Mouse (Mus musculus) cerebellum, adult (tissue): ENCODE measurements around the gene Wfdc21.

Experiments used
- ATAC-seq: cut with Nextera tagmentation; 2 replicates; pipeline ENCODE4 v1.9.2; 2017; ENCODE audit warnings: mild to moderate bottlenecking, moderate library complexity, mixed read lengths; ENCODE audit not compliant: insufficient number of reproducible peaks, low FRiP score, low TSS enrichment

The Wfdc21 gene

GRCm38 (mm10) chr11:83746681-83747080, at the start of gene Wfdc21:
TSS of gene Wfdc21 (plus strand) at chr11:83746940.
- no peak for ATAC-seq

- ATAC-seq: no peak
Measured at GRCm38 (mm10) chr11:83703705-83704104, 43.0 kb upstream of the Wfdc21 start, which contains the start of gene Wfdc17. TSS of gene Wfdc17 (plus strand) at chr11:83703991.

GRCm38 (mm10) chr11:83708715-83709114, 38.0 kb upstream of the Wfdc21 start, which contains the start of gene Wfdc18:
TSS of gene Wfdc18 (plus strand) at chr11:83709015.
- ATAC-seq: no peak

- no peak for ATAC-seq
Measured at GRCm38 (mm10) chr11:83709683-83710082, 37.1 kb upstream of the Wfdc21 start.

GRCm38 (mm10) chr11:83712671-83713070, 34.1 kb upstream of the Wfdc21 start:
- no peak for ATAC-seq

GRCm38 (mm10) chr11:83713925-83714324, 32.8 kb upstream of the Wfdc21 start:
- no peak for ATAC-seq

- ATAC-seq: no peak
Measured at GRCm38 (mm10) chr11:83717042-83717665, 29.6 kb upstream of the Wfdc21 start.

- ATAC-seq: no peak
Measured at GRCm38 (mm10) chr11:83720766-83721165, 26.0 kb upstream of the Wfdc21 start.

GRCm38 (mm10) chr11:83728757-83729432, 17.8 kb upstream of the Wfdc21 start:
- no peak for ATAC-seq

- no peak for ATAC-seq
Measured at GRCm38 (mm10) chr11:83731116-83731515, 15.6 kb upstream of the Wfdc21 start.

- ATAC-seq: no peak
Measured at GRCm38 (mm10) chr11:83733071-83733640, 13.6 kb upstream of the Wfdc21 start.

GRCm38 (mm10) chr11:83734215-83734614, 12.5 kb upstream of the Wfdc21 start:
- ATAC-seq: no peak

- no peak for ATAC-seq
Measured at GRCm38 (mm10) chr11:83735881-83736280, 10.9 kb upstream of the Wfdc21 start.

GRCm38 (mm10) chr11:83737109-83737558, 9.6 kb upstream of the Wfdc21 start:
- no peak for ATAC-seq

- ATAC-seq: no peak
Measured at GRCm38 (mm10) chr11:83739241-83739640, 7.5 kb upstream of the Wfdc21 start.

- ATAC-seq: no peak
Measured at GRCm38 (mm10) chr11:83740443-83740991, 6.2 kb upstream of the Wfdc21 start.

GRCm38 (mm10) chr11:83741841-83742240, 4.9 kb upstream of the Wfdc21 start:
- ATAC-seq: no peak

- no peak for ATAC-seq
Measured at GRCm38 (mm10) chr11:83742731-83743355, 3.9 kb upstream of the Wfdc21 start.

GRCm38 (mm10) chr11:83743525-83743924, 3.2 kb upstream of the Wfdc21 start:
- no peak for ATAC-seq

- ATAC-seq: no peak
Measured at GRCm38 (mm10) chr11:83746152-83746551, 588 bp upstream of the Wfdc21 start.
